Mouse (Mus musculus): ENCODE measurements around the gene Dpm1. TPM values are rescaled to one million over a fixed set of nuclear protein-coding genes. Genes with fewer than 3 reads are reported as not detected.

Gene Dpm1
- polyA plus RNA-seq (2012; rRNA removed) = 14.1 and 16.0 TPM in 2 replicates

DNA sequence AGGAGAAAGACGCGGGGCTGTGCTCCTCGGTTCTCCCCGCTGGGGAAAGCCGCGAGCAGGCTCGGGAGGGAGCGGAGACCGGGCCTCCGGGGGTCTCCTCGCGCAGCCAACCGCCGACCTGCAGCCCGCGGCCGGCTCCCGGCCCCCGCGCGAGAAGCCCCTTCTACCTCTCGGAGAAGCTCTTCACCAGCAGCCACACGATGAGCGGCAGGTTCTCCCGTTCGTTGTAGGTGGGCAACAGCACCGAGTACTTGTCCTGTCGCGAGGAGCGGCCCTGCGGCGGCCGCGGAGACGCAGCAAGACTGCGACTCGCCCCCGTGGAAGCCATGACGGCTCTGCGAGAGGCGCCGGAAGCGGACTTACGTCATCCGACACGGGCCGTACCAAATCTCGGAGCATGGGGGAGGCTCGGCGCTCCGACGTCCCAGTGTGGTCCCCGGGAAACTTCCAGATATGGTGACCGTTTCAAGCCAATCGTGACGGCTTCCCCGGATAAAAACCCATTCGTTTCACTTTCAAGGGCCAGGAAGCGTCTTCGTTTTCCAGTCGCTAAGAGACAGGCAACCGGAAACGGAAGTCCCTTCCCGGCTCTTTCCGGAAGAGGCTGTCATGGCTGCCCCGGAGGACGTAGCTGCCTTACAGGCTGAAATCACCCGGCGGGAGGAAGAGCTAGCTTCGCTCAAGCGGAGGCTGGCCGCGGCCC is at the start of gene Dpm1, which contains the start of the genes Gm20716 and Mocs3:
Gene Dpm1, minus strand, starts transcription at position 566 of the 703 bp plus-strand sequence.
Gene Gm20716, minus strand, starts transcription at position 339 of the 703 bp plus-strand sequence.
Gene Mocs3, plus strand, starts transcription at position 597 of the 703 bp plus-strand sequence.

DNA sequence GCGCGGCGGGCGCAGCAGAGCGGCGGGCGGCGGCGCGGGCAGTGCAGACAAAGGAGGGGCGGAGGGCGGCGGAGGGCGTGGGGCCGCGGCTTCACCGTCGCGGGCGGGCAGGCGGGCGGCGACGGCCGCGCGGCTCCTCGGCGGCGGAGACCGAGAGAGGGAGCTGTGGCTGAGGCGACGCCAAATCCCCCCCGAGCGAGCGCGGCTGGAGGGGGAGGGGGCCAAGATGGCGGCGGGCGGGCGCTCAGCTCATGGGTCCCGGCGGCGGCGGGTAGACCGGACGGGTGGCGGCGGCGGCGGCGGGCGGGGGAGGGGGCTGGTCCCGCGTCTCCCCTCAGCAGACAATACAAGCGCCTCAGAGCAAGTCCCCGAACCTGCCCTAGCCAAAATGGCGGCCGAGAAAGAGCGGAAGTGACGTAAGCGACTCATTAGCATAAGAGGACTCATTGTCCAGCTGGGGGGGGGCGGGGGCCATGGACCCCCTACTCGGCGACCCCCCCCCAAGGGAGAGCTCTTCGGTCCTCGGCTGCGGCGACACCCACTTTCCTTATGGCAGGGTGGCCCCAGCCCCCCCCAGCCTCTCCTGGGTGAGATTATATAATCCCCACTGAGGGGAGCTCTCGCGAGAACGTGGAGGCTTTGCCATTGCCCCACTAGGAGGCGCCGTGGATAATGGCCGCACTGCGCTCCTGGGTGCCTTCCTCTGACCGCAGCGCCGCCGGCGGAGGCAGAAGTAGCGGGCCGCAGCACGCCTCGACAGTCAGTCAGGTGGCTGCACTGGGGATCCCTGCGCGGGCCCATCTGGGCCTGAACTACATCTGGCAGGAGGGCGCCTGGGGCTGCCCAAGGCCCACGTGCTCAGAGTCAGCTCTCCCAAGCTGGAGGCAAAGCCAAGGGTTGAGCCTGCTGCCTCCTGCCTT is 23.4 kb downstream of the Dpm1 start, which contains the start of gene Adnp:
Gene Adnp, minus strand, starts transcription at position 388 of the 920 bp plus-strand sequence.

Other genes with a start within 250 kb of the Dpm1 start
- 1.00 and 1.3 TPM in 2 replicates for gene Ripor3, start 220.0 kb downstream of the Dpm1 start, polyA plus RNA-seq (2012; rRNA removed)
- gene Pard6b, start 149.6 kb downstream of the Dpm1 start, polyA plus RNA-seq (2012; rRNA removed) = 5.0 and 5.3 TPM in 2 replicates
- 79.6 and 79.7 TPM in 2 replicates for gene Adnp, start 23.5 kb downstream of the Dpm1 start, polyA plus RNA-seq (2012; rRNA removed)
- gene Gm20716, start 227 bp downstream of the Dpm1 start, polyA plus RNA-seq (2012; rRNA removed) = 23.3 and 28.3 TPM in 2 replicates
- 14.6 and 16.7 TPM in 2 replicates for gene Mocs3, start within 50 bp of the Dpm1 start, polyA plus RNA-seq (2012; rRNA removed)
- 3.3 and 5.2 TPM in 2 replicates for gene Kcng1, start 51.1 kb upstream of the Dpm1 start, polyA plus RNA-seq (2012; rRNA removed)

Measured in central nervous system, embryonic 18 days (tissue).